Comparison of ENCODE assay signal across 2 mouse cellular contexts in genomic region chr5:139803601-139804102, GRCm38 (mm10).
TF ChIP-seq lines count a peak whose summit lies in the region.

No protein-coding gene starts in this region.

TF ChIP-seq in CH12.LX, 34 proteins besides CTCF, POLR2A, EP300 and RAD21:
- TF ChIP-seq BHLHE40 (IDR thresholded peaks at IDR 0.05; ENCODE audit: low read depth, low read length) = 0 out of 2 replicates have a peak, but pooled peaks have one; percentile 19
- no peak for TF ChIP-seq ETS1 (conservative IDR thresholded peaks at IDR 0.05; ENCODE audit: low read depth, low read length)
TF ChIP-seq in CH12.LX: peak in this region for 1.

TF ChIP-seq in MEL, 35 proteins besides CTCF, POLR2A, EP300 and RAD21:
- no peak for TF ChIP-seq MAFK (IDR thresholded peaks at IDR 0.05; ENCODE audit: borderline replicate concordance, low read depth, low read length)
- no peak for TF ChIP-seq MEF2A (IDR thresholded peaks at IDR 0.05; ENCODE audit: extremely low read depth, insufficient replicate concordance, low read depth, low read length, poor library complexity, severe bottlenecking)
- no peak for TF ChIP-seq TBP (IDR thresholded peaks at IDR 0.05; ENCODE audit: low read depth, low read length)
- TF ChIP-seq KAT2A (conservative IDR thresholded peaks at IDR 0.05; ENCODE audit: low read depth, low read length) = no peak
- TF ChIP-seq BHLHE40 (IDR thresholded peaks at IDR 0.05; ENCODE audit: borderline replicate concordance, low read depth, low read length) = peak; percentile 74
- TF ChIP-seq MYC (IDR thresholded peaks at IDR 0.05; ENCODE audit: low read depth, low read length) = peak; percentile 45
- TF ChIP-seq SIN3A (IDR thresholded peaks at IDR 0.05; ENCODE audit: low read length) = no peak
- no peak for TF ChIP-seq ZMIZ1 (IDR thresholded peaks at IDR 0.05; ENCODE audit: low read depth, low read length)
- TF ChIP-seq HCFC1 (IDR thresholded peaks at IDR 0.05; ENCODE audit: low read depth, low read length) = 0 out of 2 replicates have a peak, but pooled peaks have one; percentile 3
- TF ChIP-seq TCF12 (IDR thresholded peaks at IDR 0.05; ENCODE audit: low read depth, low read length) = 0 out of 2 replicates have a peak, but pooled peaks have one; percentile 24
- no peak for TF ChIP-seq UBTF (IDR thresholded peaks at IDR 0.05; ENCODE audit: borderline replicate concordance, insufficient read depth, low read depth, low read length)
- no peak; the same call in 1 of the 2 replicates for TF ChIP-seq NELFE (IDR thresholded peaks at IDR 0.05; ENCODE audit: low read depth, low read length)
- TF ChIP-seq RCOR1 (IDR thresholded peaks at IDR 0.05; ENCODE audit: low read depth, low read length) = no peak
- peak; percentile 75; the same call in 1 of the 2 replicates for TF ChIP-seq POLR2AphosphoS2 (IDR thresholded peaks at IDR 0.05; ENCODE audit: low read length)
- TF ChIP-seq ZC3H11A (IDR thresholded peaks at IDR 0.05; ENCODE audit: low read depth, low read length) = no peak
- no peak for TF ChIP-seq USF1 (IDR thresholded peaks at IDR 0.05; ENCODE audit: low read depth, low read length)
- no peak for TF ChIP-seq USF2 (IDR thresholded peaks at IDR 0.05; ENCODE audit: borderline replicate concordance in 1 of 2, insufficient read depth in 1 of 2, low read depth in 1 of 2, low read length in 2 of 2)
- no peak for TF ChIP-seq CHD1 (IDR thresholded peaks at IDR 0.05; ENCODE audit: low read depth, low read length)
- no peak for TF ChIP-seq CHD2 (IDR thresholded peaks at IDR 0.05; ENCODE audit: low read length)
- 0 out of 2 replicates have a peak, but pooled peaks have one; percentile 61 for TF ChIP-seq MAX (IDR thresholded peaks at IDR 0.05; ENCODE audit: low read length)
- no peak for TF ChIP-seq E2F4 (IDR thresholded peaks at IDR 0.05; ENCODE audit: borderline replicate concordance, low read depth, low read length)
- TF ChIP-seq MXI1 (IDR thresholded peaks at IDR 0.05; ENCODE audit: low read depth, low read length) = peak; percentile 96
- TF ChIP-seq MYB (IDR thresholded peaks at IDR 0.05; ENCODE audit: low read depth, low read length) = no peak
